Mouse (Mus musculus): ENCODE results near the gene Bbx. TPM values are rescaled to one million over a fixed set of nuclear protein-coding genes. Genes with fewer than 3 reads are reported as not detected.

The Bbx gene
- total RNA-seq, 4 experiments from 2014 or later, result 8.5 to 11.6 (median 9.0) TPM

GRCm38 (mm10) chr16:50167231-50167982 lies 264.8 kb downstream of the Bbx start:
- no peak for DNase-seq (ENCODE audit: low spot score in 2 of 2)

DNA sequence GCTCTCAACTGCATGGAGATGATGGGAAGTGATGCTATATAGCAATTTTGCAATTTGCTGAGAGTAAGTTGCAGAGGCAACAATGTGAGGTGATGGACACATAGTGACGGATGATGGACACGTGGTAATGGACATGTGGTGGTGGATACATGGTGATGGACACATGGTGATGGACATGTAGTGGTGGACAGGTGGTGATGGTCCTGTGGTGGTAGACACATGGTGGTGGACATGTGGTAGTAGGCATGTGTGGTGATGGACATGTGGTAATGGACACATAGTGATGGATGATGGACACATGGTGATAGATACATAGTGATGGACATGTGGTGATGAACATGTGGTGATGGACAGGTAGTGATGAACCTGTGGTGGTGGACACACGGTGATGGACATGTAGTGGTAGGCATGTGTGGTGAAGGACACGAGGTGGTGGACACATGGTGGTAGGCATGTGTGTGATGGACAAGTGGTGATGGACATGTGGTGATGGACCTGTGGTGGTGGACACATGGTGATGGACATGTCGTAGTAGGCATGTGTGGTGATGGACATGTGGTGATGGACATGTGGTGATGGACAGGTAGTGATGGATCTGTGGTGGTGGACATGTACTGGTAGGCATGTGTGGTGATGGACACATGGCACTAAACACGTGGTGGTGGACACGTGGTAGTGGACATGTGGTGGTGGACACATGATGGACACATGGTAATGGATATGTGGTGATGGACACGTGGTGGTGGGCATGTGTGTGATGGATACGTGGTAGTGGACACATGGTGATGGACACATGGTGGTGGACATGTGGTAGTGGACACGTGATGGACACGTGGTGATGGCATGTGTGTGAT lies 271.5 kb downstream of the Bbx start:
- no peak for DNase-seq (ENCODE audit: low spot score in 2 of 2)

- no peak for DNase-seq (ENCODE audit: low spot score in 2 of 2)
Measured at GRCm38 (mm10) chr16:50158546-50158945, 273.6 kb downstream of the Bbx start.

- DNase-seq (ENCODE audit: low spot score in 2 of 2), result no peak
Measured at GRCm38 (mm10) chr16:50149606-50150005, 282.6 kb downstream of the Bbx start.

GRCm38 (mm10) chr16:50147900-50148299 lies 284.3 kb downstream of the Bbx start:
- no peak for DNase-seq (ENCODE audit: low spot score in 2 of 2)

Other genes starting within 250 kb of the Bbx start
- gene Ccdc54, start 158.8 kb upstream of the Bbx start, total RNA-seq (2022), result not detected